Mouse (Mus musculus) adipocyte (in vitro differentiated cells): Measurements from ENCODE around the gene Vrk3.
"Not testable (repeated sequence)": the region's sequence is repeated elsewhere in the genome, so short reads cannot be mapped to it uniquely, and the experiment has no call there.

Experiments used
- DNase-seq: peaks from one replicate; pipeline ENCODE4 v3.0.0-alpha.2; 2016; ENCODE audit warnings: low spot score

The Vrk3 gene

GRCm38 (mm10) chr7:44748101-44749044 is at the start of gene Vrk3:
Gene Vrk3, plus strand, starts transcription at chr7:44748413.
- peak; percentile 95 for DNase-seq

GRCm38 (mm10) chr7:44701921-44702320 is 46.3 kb upstream of the Vrk3 start:
- peak; percentile 39 for DNase-seq

GRCm38 (mm10) chr7:44702985-44703384 is 45.2 kb upstream of the Vrk3 start:
- DNase-seq: no peak

- DNase-seq: no peak
Measured at GRCm38 (mm10) chr7:44704363-44704762, 43.9 kb upstream of the Vrk3 start.

GRCm38 (mm10) chr7:44705086-44705485 is 43.1 kb upstream of the Vrk3 start:
- no peak for DNase-seq

- DNase-seq: no peak
Measured at GRCm38 (mm10) chr7:44706322-44706721, 41.9 kb upstream of the Vrk3 start.

GRCm38 (mm10) chr7:44707169-44707675 is 41.0 kb upstream of the Vrk3 start:
- no peak for DNase-seq

GRCm38 (mm10) chr7:44708093-44708492 is 40.1 kb upstream of the Vrk3 start:
- not testable (repeated sequence) for DNase-seq

- DNase-seq: no peak
Measured at GRCm38 (mm10) chr7:44708574-44708973, 39.6 kb upstream of the Vrk3 start, which contains the start of gene Izumo2. Gene Izumo2, plus strand, starts transcription at chr7:44708742.

- DNase-seq: no peak
Measured at GRCm38 (mm10) chr7:44709881-44710280, 38.3 kb upstream of the Vrk3 start.

GRCm38 (mm10) chr7:44722058-44722457 is 26.2 kb upstream of the Vrk3 start:
- DNase-seq: no peak

- DNase-seq: peak; percentile 49
Measured at GRCm38 (mm10) chr7:44724316-44724715, 23.9 kb upstream of the Vrk3 start.

- no peak for DNase-seq
Measured at GRCm38 (mm10) chr7:44726343-44726742, 21.9 kb upstream of the Vrk3 start.

- DNase-seq: no peak
Measured at GRCm38 (mm10) chr7:44727151-44727550, 21.1 kb upstream of the Vrk3 start.

GRCm38 (mm10) chr7:44728082-44728975 is 19.9 kb upstream of the Vrk3 start:
- peak; percentile 59 for DNase-seq

GRCm38 (mm10) chr7:44733723-44734122 is 14.5 kb upstream of the Vrk3 start:
- DNase-seq: no peak

- DNase-seq: no peak
Measured at GRCm38 (mm10) chr7:44741361-44741760, 6.9 kb upstream of the Vrk3 start.

GRCm38 (mm10) chr7:44744270-44744669 is 3.9 kb upstream of the Vrk3 start:
- no peak for DNase-seq

- DNase-seq: peak; percentile 74
Measured at GRCm38 (mm10) chr7:44745076-44745475, 3.1 kb upstream of the Vrk3 start.

- DNase-seq: no peak
Measured at GRCm38 (mm10) chr7:44747115-44747514, 1.1 kb upstream of the Vrk3 start.

- not testable (repeated sequence) for DNase-seq
Measured at GRCm38 (mm10) chr7:44750950-44751349, 2.7 kb downstream of the Vrk3 start, which contains the start of gene Zfp473. Gene Zfp473, minus strand, starts transcription at chr7:44751050.

- no peak for DNase-seq
Measured at GRCm38 (mm10) chr7:44757164-44757563, 9.0 kb downstream of the Vrk3 start.
